Mouse (Mus musculus): ENCODE data around the gene Aox4. TPM values are rescaled to one million over a fixed set of nuclear protein-coding genes. Genes with fewer than 3 reads are reported as not detected.

Gene Aox4
- total and polyA plus RNA-seq, 3 experiments = 0.05 to 0.27 TPM; not detected in 1

DNA sequence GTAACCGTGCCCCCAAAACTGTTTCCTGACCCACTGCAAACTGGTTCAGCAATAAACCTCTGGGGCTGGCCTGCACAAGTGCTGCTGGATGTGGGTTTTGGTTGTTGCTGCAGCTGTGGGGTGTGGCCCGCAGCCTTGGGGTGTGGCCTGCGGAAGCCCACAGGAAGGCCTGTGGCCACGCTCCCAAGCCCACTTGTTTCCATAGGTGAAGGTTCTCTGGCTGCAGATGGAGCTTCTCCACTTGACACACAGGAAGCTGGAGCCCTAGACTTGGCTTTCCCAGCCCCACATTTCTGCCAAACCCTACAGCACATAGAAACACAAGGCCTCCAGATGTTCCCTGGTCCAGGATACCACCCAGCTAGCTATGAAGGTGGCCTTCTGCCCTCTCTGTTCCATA is 93.5 kb downstream of the Aox4 start:
- peak; percentile 8 for DNase-seq (ENCODE audit: extremely low read depth)
- H3K79me2 ChIP-seq (replicated peaks; ENCODE audit: control insufficient read depth, extremely low read depth, insufficient read depth, poor library complexity, severe bottlenecking) = no peaks in the 10 kb centered on the region
- H3K27me3 ChIP-seq (replicated peaks) = no peaks in the 10 kb centered on the region
- H3K4me3 ChIP-seq (replicated peaks in 1 of 3; ENCODE audit: low read depth in 2 of 3, low read length in 2 of 3, poor library complexity in 1 of 3) = no peak overlapping the region
- H3K4me2 ChIP-seq (ENCODE audit: insufficient read depth, low read depth, poor library complexity, severe bottlenecking) = no peak overlapping the region
- TF ChIP-seq MEF2A (IDR thresholded peaks at IDR 0.05; ENCODE audit: borderline replicate concordance, low read depth, low read length) (no peak), MYC (IDR thresholded peaks at IDR 0.05; ENCODE audit: low read depth, low read length) (no peak), ZC3H11A (IDR thresholded peaks at IDR 0.05; ENCODE audit: low read depth, low read length) (no peak), GABPA (IDR thresholded peaks at IDR 0.05; ENCODE audit: insufficient replicate concordance, low read depth, low read length) (no peak), CHD2 (IDR thresholded peaks at IDR 0.05; ENCODE audit: low read length) (no peak), BHLHE40 (IDR thresholded peaks at IDR 0.05; ENCODE audit: low read depth, low read length) (no peak), TCF12 (IDR thresholded peaks at IDR 0.05; ENCODE audit: low read depth, low read length) (no peak), POLR2A (IDR thresholded peaks at IDR 0.05; ENCODE audit: low read depth, low read length) (no peak), RAD21 (IDR thresholded peaks at IDR 0.05; ENCODE audit: low read depth, low read length) (no peak), MAZ (IDR thresholded peaks at IDR 0.05; ENCODE audit: low read depth, low read length) (no peak), ZKSCAN1 (IDR thresholded peaks at IDR 0.05; ENCODE audit: borderline replicate concordance, low read depth, low read length) (no peak), EP300 (IDR thresholded peaks at IDR 0.05; ENCODE audit: low read length) (no peak)
- no peak overlapping the region for H3K9ac ChIP-seq (ENCODE audit: insufficient read depth, low read depth)
- dilution Hi-C loops (cut with MboI; ENCODE audit: extremely low pct_ligation_motif_present, extremely low pct_unique_long_range_greater_than_20kb, low sequenced_read_pairs) (no loop called here), in situ Hi-C loops (cut with MboI; ENCODE audit: low pct_ligation_motif_present, low pct_unique_long_range_greater_than_20kb, low sequenced_read_pairs) (no loop called here)
- H3K4me1 ChIP-seq (ENCODE audit: control insufficient read depth in 1 of 2, insufficient read depth in 2 of 2) = peaks cover 8 to 30% of the 10 kb centered on the region in 2 experiments
- H3K36me3 ChIP-seq (replicated peaks in 1 of 2; ENCODE audit: control insufficient read depth in 1 of 2, insufficient read depth in 1 of 2, low read length in 1 of 2) = no peaks in the 10 kb centered on the region
- H3K9me3 ChIP-seq (replicated peaks; ENCODE audit: low read length) = no peaks in the 10 kb centered on the region
- no peak overlapping the region for H3K27ac ChIP-seq (ENCODE audit: insufficient read depth, low read depth)

DNA sequence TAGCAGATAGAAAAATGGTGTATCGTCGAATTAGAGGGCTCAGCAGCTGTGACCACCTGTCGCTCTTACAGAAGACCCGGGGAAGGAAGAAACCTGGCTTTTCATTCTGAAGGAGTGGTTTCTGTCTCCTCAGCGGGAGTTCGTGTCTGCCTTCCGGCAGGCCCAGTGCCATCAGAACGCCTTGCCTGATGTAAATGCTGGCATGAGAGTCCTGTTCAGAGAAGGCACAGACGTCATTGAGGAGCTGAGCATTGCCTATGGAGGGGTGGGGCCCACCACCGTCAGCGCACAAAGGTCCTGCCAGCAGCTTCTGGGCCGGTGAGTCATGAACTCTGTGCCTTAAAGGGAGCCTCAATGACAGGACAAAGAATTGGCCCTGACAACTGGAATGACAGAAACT is 94.1 kb downstream of the Aox4 start:
- dilution Hi-C loops (cut with MboI; ENCODE audit: extremely low pct_ligation_motif_present, extremely low pct_unique_long_range_greater_than_20kb, low sequenced_read_pairs) = no loop called here
- H3K4me1 ChIP-seq (ENCODE audit: control insufficient read depth in 1 of 2, insufficient read depth in 2 of 2) = peaks cover 8 to 33% of the 10 kb centered on the region in 2 experiments
- H3K9ac ChIP-seq (ENCODE audit: insufficient read depth, low read depth) = no peak overlapping the region
- no peaks in the 10 kb centered on the region for H3K79me2 ChIP-seq (replicated peaks; ENCODE audit: control insufficient read depth, extremely low read depth, insufficient read depth, poor library complexity, severe bottlenecking)
- no peak for TF ChIP-seq MEF2A (IDR thresholded peaks at IDR 0.05; ENCODE audit: borderline replicate concordance, low read depth, low read length)
- TF ChIP-seq UBTF (IDR thresholded peaks at IDR 0.05; ENCODE audit: low read depth, low read length) = no peak
- DNase-seq (ENCODE audit: extremely low read depth) = no peak
- no peaks in the 10 kb centered on the region for H3K9me3 ChIP-seq (replicated peaks; ENCODE audit: low read length)
- H3K36me3 ChIP-seq (replicated peaks in 1 of 2; ENCODE audit: control insufficient read depth in 1 of 2, insufficient read depth in 1 of 2, low read length in 1 of 2) = no peaks in the 10 kb centered on the region
- no peak overlapping the region for H3K4me2 ChIP-seq (ENCODE audit: insufficient read depth, low read depth, poor library complexity, severe bottlenecking)
- H3K4me3 ChIP-seq (replicated peaks in 1 of 3; ENCODE audit: low read depth in 2 of 3, low read length in 2 of 3, poor library complexity in 1 of 3) = no peak overlapping the region
- in situ Hi-C loops (cut with MboI; ENCODE audit: low pct_ligation_motif_present, low pct_unique_long_range_greater_than_20kb, low sequenced_read_pairs) = no loop called here
- H3K27me3 ChIP-seq (replicated peaks) = no peaks in the 10 kb centered on the region
- H3K27ac ChIP-seq (ENCODE audit: insufficient read depth, low read depth) = no peak overlapping the region

DNA sequence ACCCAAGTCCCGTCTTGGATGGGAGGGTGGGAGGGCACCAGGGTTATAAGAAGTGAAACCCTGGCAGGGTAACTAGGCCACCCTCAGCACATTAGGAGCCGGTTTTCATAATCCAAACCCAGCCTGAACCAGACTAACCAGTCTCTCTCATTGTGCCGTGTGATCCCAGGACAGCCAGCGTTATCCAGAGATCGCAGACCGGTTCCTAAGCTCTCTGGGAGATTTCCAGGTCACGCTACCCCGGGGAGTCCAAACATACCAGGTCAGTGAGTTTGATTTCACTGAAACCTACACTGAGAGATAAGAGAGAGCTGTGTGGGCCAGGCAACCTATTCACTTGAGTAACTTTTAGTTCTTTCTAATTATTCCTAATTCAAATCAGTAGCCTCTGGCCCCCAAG is 97.0 kb downstream of the Aox4 start:
- H3K4me1 ChIP-seq (ENCODE audit: control insufficient read depth in 1 of 2, insufficient read depth in 2 of 2) = peaks cover 11 to 35% of the 10 kb centered on the region in 2 experiments
- no peak overlapping the region for H3K9ac ChIP-seq (ENCODE audit: insufficient read depth, low read depth)
- H3K36me3 ChIP-seq (replicated peaks in 1 of 2; ENCODE audit: control insufficient read depth in 1 of 2, insufficient read depth in 1 of 2, low read length in 1 of 2) = no peaks in the 10 kb centered on the region
- dilution Hi-C loops (cut with MboI; ENCODE audit: extremely low pct_ligation_motif_present, extremely low pct_unique_long_range_greater_than_20kb, low sequenced_read_pairs) = no loop called here
- TF ChIP-seq USF2 (conservative IDR thresholded peaks at IDR 0.05; ENCODE audit: low read depth, low read length) (no peak), MYC (IDR thresholded peaks at IDR 0.05; ENCODE audit: low read depth, low read length) (no peak), MAFK (IDR thresholded peaks at IDR 0.05; ENCODE audit: insufficient replicate concordance, low read length) (no peak), NRF1 (IDR thresholded peaks at IDR 0.05; ENCODE audit: low read depth, low read length) (no peak), RAD21 (IDR thresholded peaks at IDR 0.05; ENCODE audit: low read depth, low read length) (no peak), SIN3A (IDR thresholded peaks at IDR 0.05; ENCODE audit: low read length) (no peak), IRF4 (IDR thresholded peaks at IDR 0.05; ENCODE audit: low read depth, low read length) (no peak), CHD1 (IDR thresholded peaks at IDR 0.05; ENCODE audit: low read depth, low read length) (no peak), ZKSCAN1 (IDR thresholded peaks at IDR 0.05; ENCODE audit: borderline replicate concordance, low read depth, low read length) (no peak), TCF12 (IDR thresholded peaks at IDR 0.05; ENCODE audit: low read depth, low read length) (no peak), NELFE (IDR thresholded peaks at IDR 0.05; ENCODE audit: low read depth, low read length) (no peak), ELF1 (IDR thresholded peaks at IDR 0.05; ENCODE audit: low read depth, low read length) (no peak), PAX5 (IDR thresholded peaks at IDR 0.05; ENCODE audit: low read length) (no peak), CTCF (conservative IDR thresholded peaks at IDR 0.05 in 1 of 2, IDR thresholded peaks at IDR 0.05 in 1 of 2; ENCODE audit: low read depth in 2 of 2, low read length in 2 of 2) (no peak), KAT2A (IDR thresholded peaks at IDR 0.05; ENCODE audit: insufficient replicate concordance, low read length) (no peak), RCOR1 (conservative IDR thresholded peaks at IDR 0.05; ENCODE audit: low read depth, low read length) (no peak), E2F4 (IDR thresholded peaks at IDR 0.05; ENCODE audit: insufficient replicate concordance, low read depth, low read length) (no peak), ZMIZ1 (IDR thresholded peaks at IDR 0.05; ENCODE audit: low read depth, low read length) (no peak)
- H3K79me2 ChIP-seq (replicated peaks; ENCODE audit: control insufficient read depth, extremely low read depth, insufficient read depth, poor library complexity, severe bottlenecking) = no peaks in the 10 kb centered on the region
- no peak for DNase-seq (ENCODE audit: extremely low read depth)
- H3K27ac ChIP-seq (ENCODE audit: insufficient read depth, low read depth) = no peak overlapping the region
- no peaks in the 10 kb centered on the region for H3K9me3 ChIP-seq (replicated peaks; ENCODE audit: low read length)
- no peaks in the 10 kb centered on the region for H3K27me3 ChIP-seq (replicated peaks)
- in situ Hi-C loops (cut with MboI; ENCODE audit: low pct_ligation_motif_present, low pct_unique_long_range_greater_than_20kb, low sequenced_read_pairs) = no loop called here
- no peak overlapping the region for H3K4me2 ChIP-seq (ENCODE audit: insufficient read depth, low read depth, poor library complexity, severe bottlenecking)
- no peak overlapping the region for H3K4me3 ChIP-seq (replicated peaks in 1 of 3; ENCODE audit: low read depth in 2 of 3, low read length in 2 of 3, poor library complexity in 1 of 3)

Measured in CH12.LX (cell line).